Mouse (Mus musculus) neural tube, embryonic 13.5 days (tissue): Measurements from ENCODE around the gene Peg3. TPM values are rescaled to one million over a fixed set of nuclear protein-coding genes. Genes with fewer than 3 reads are reported as not detected.
A peak's percentile ranks its signal among the peaks of the same experiment; 100 is the strongest.

ENCODE experiments used
- ATAC-seq: fragments of 200-750 bp; cut with Nextera tagmentation; 2 replicates; pipeline ENCODE4 v1.8.0; 2017; ENCODE audit warnings: low read depth, mild to moderate bottlenecking, moderate TSS enrichment, moderate library complexity
- H3K27ac ChIP-seq: fragments of 300-500 bp; sonication (generic); replicated peaks from 2 replicates; pipeline ENCODE4 v1.5.1; 2015; ENCODE audit warnings: moderate library complexity, mild to moderate bottlenecking, inconsistent platforms
- H3K27me3 ChIP-seq: fragments of 300-500 bp; sonication (generic); 2 replicates; pipeline ENCODE4 v1.6.1; 2015; ENCODE audit warnings: mild to moderate bottlenecking, inconsistent platforms
- H3K36me3 ChIP-seq: fragments of 300-500 bp; sonication (generic); 2 replicates; pipeline ENCODE4 v1.6.1; 2015; ENCODE audit warnings: mild to moderate bottlenecking, inconsistent platforms
- H3K4me1 ChIP-seq: fragments of 300-500 bp; sonication (generic); replicated peaks from 2 replicates; pipeline ENCODE4 v1.6.1; 2015; ENCODE audit warnings: inconsistent platforms
- H3K4me2 ChIP-seq: fragments of 300-500 bp; sonication (generic); 2 replicates; pipeline ENCODE4 v1.6.1; 2015; ENCODE audit warnings: inconsistent platforms, mild to moderate bottlenecking, moderate library complexity
- H3K4me3 ChIP-seq: fragments of 300-500 bp; sonication (generic); 2 replicates; pipeline ENCODE4 v1.5.1; 2015; ENCODE audit warnings: mild to moderate bottlenecking, inconsistent platforms
- H3K9ac ChIP-seq: fragments of 300-500 bp; sonication (generic); 2 replicates; pipeline ENCODE4 v1.6.1; 2015; ENCODE audit warnings: moderate library complexity, mild to moderate bottlenecking, inconsistent platforms
- H3K9me3 ChIP-seq: fragments of 300-500 bp; sonication (generic); 2 replicates; pipeline ENCODE4 v1.6.1; 2016; ENCODE audit warnings: inconsistent platforms
- WGBS: fragments of 180-500 bp; shearing (Covaris S2); methylation state at CpG from one replicate; pipeline ENCODE4 v1.1.7; 2015; 5-methylcytosine and 5-hydroxymethylcytosine counted together
- polyA plus RNA-seq: library from polyadenylated mRNA; unstranded; fragments of >200 nt; fragmentation: Nextera tagmentation; extraction: Ambion mirVana; gene quantifications from 2 replicates; pipeline ENCODE4 v1.2.1, GENCODE M21; 2015

Peg3 gene
- polyA plus RNA-seq, 1 experiment from 2014 or later: 65.2 TPM

- no peak for ATAC-seq
- no peak overlapping the region for H3K9ac ChIP-seq
- no peaks in the 10 kb centered on the region for H3K4me1 ChIP-seq
- no peak overlapping the region for H3K27ac ChIP-seq
- peaks cover 74% of the 10 kb centered on the region for H3K36me3 ChIP-seq
- WGBS: 94% methylated on average over 23 of the region's 23 CpGs
- no peaks in the 10 kb centered on the region for H3K27me3 ChIP-seq
- H3K4me2 ChIP-seq: no peak overlapping the region
- H3K4me3 ChIP-seq: no peak overlapping the region
- no peaks in the 10 kb centered on the region for H3K9me3 ChIP-seq
Measured at GRCm38 (mm10) chr7:6707416-6708015, 22.7 kb downstream of the Peg3 start.

GRCm38 (mm10) chr7:6699230-6699629, 31.0 kb downstream of the Peg3 start:
- no peak overlapping the region for H3K9ac ChIP-seq
- 82% methylated on average over 3 of the region's 3 CpGs for WGBS
- H3K36me3 ChIP-seq: 0 out of 2 replicates have a peak, but pooled peaks cover 5% of the 10 kb centered on the region

GRCm38 (mm10) chr7:6696241-6697045, 33.8 kb downstream of the Peg3 start, which contains the start of gene Zim1:
Zim1 (minus strand) TSS chr7:6696450.
- H3K9ac ChIP-seq: peak within 1 kb of the TSS; percentile 64
- 0 out of 2 replicates have a peak, but pooled peaks cover 2% of the 10 kb centered on the region for H3K36me3 ChIP-seq
- H3K4me1 ChIP-seq: no peaks in the 10 kb centered on the region
- H3K9me3 ChIP-seq: no peaks in the 10 kb centered on the region
- H3K27ac ChIP-seq: no peak within 1 kb of the TSS
- 11% methylated on average over 32 of the region's 32 CpGs for WGBS
- H3K27me3 ChIP-seq: no peaks in the 10 kb centered on the region
- peak; percentile 100 for ATAC-seq
- peak within 1 kb of the TSS; percentile 76 for H3K4me2 ChIP-seq
- H3K4me3 ChIP-seq: peak within 1 kb of the TSS; percentile 47

More at GRCm38 (mm10) chr7:6699230-6699629, 31.0 kb downstream of the Peg3 start:
- no peaks in the 10 kb centered on the region for H3K4me1 ChIP-seq
- H3K4me2 ChIP-seq: no peak overlapping the region
- no peaks in the 10 kb centered on the region for H3K27me3 ChIP-seq
- ATAC-seq: no peak
- H3K9me3 ChIP-seq: no peaks in the 10 kb centered on the region
- no peak overlapping the region for H3K4me3 ChIP-seq
- no peak overlapping the region for H3K27ac ChIP-seq

- Histone ChIP-seq H3K4me3 (no peak overlapping the region), H3K9ac (no peak overlapping the region), H3K27ac (no peak overlapping the region), H3K4me2 (no peak overlapping the region), H3K36me3 (no peaks in the 10 kb centered on the region), H3K4me1 (peaks cover 4% of the 10 kb centered on the region; the same call in 1 of the 2 replicates), H3K9me3 (no peaks in the 10 kb centered on the region), H3K27me3 (no peaks in the 10 kb centered on the region)
- 94% methylated on average over 6 of the region's 6 CpGs for WGBS
- no peak for ATAC-seq
Measured at GRCm38 (mm10) chr7:6685511-6685910, 44.7 kb downstream of the Peg3 start.

- Histone ChIP-seq H3K4me2 (no peak overlapping the region), H3K4me3 (no peak overlapping the region), H3K9me3 (no peaks in the 10 kb centered on the region), H3K4me1 (no peaks in the 10 kb centered on the region), H3K27ac (no peak overlapping the region), H3K27me3 (no peaks in the 10 kb centered on the region), H3K9ac (no peak overlapping the region), H3K36me3 (no peaks in the 10 kb centered on the region)
- WGBS: 84% methylated on average over 3 of the region's 3 CpGs
- ATAC-seq: no peak
Measured at GRCm38 (mm10) chr7:6666726-6667125, 63.5 kb downstream of the Peg3 start.

- ATAC-seq: no peak
- H3K27me3 ChIP-seq: no peaks in the 10 kb centered on the region
- no peak overlapping the region for H3K27ac ChIP-seq
- WGBS: 78% methylated on average over 7 of the region's 7 CpGs
- H3K4me1 ChIP-seq: no peaks in the 10 kb centered on the region
- H3K9me3 ChIP-seq: no peaks in the 10 kb centered on the region
- H3K9ac ChIP-seq: no peak overlapping the region
- no peak overlapping the region for H3K4me3 ChIP-seq
- no peak overlapping the region for H3K4me2 ChIP-seq
- no peaks in the 10 kb centered on the region for H3K36me3 ChIP-seq
Measured at GRCm38 (mm10) chr7:6663430-6663829, 66.8 kb downstream of the Peg3 start.

- no peaks in the 10 kb centered on the region for H3K4me1 ChIP-seq
- no peak overlapping the region for H3K4me3 ChIP-seq
- H3K9ac ChIP-seq: no peak overlapping the region
- no peak overlapping the region for H3K4me2 ChIP-seq
- 27% methylated on average over 2 of the region's 2 CpGs for WGBS
- no peaks in the 10 kb centered on the region for H3K27me3 ChIP-seq
- no peaks in the 10 kb centered on the region for H3K9me3 ChIP-seq
- no peak overlapping the region for H3K27ac ChIP-seq
- peak; percentile 61; the same call in 1 of the 2 replicates for ATAC-seq
- no peaks in the 10 kb centered on the region for H3K36me3 ChIP-seq
Measured at GRCm38 (mm10) chr7:6659605-6660004, 70.6 kb downstream of the Peg3 start.

GRCm38 (mm10) chr7:6658606-6659005, 71.6 kb downstream of the Peg3 start:
- 87% methylated on average over 7 of the region's 7 CpGs for WGBS

More at GRCm38 (mm10) chr7:6658606-6659005, 71.6 kb downstream of the Peg3 start:
- Histone ChIP-seq H3K4me3 (no peak overlapping the region), H3K4me1 (no peaks in the 10 kb centered on the region), H3K4me2 (no peak overlapping the region), H3K36me3 (no peaks in the 10 kb centered on the region), H3K9me3 (no peaks in the 10 kb centered on the region), H3K27me3 (no peaks in the 10 kb centered on the region), H3K9ac (no peak overlapping the region), H3K27ac (no peak overlapping the region)
- no peak for ATAC-seq

Other genes starting within 250 kb of the Peg3 start
- gene Olfr5, start 243.5 kb downstream of the Peg3 start, polyA plus RNA-seq: not detected in 2 replicates
- not detected in 2 replicates for gene Olfr1347, start 230.7 kb downstream of the Peg3 start, polyA plus RNA-seq
- gene Olfr1348, start 221.7 kb downstream of the Peg3 start, polyA plus RNA-seq: not detected in 2 replicates
- not detected in 2 replicates for gene Olfr1349, start 207.5 kb downstream of the Peg3 start, polyA plus RNA-seq
- gene Olfr1350, start 165.6 kb downstream of the Peg3 start, polyA plus RNA-seq: not detected in 2 replicates
- 2.6 and 3.0 TPM in 2 replicates for gene Zim1, start 34.0 kb downstream of the Peg3 start, polyA plus RNA-seq
- 19.1 and 20.6 TPM in 2 replicates for gene Usp29, start 147 bp upstream of the Peg3 start, polyA plus RNA-seq